Mouse (Mus musculus) liver, adult 2 months (tissue): ENCODE data around the gene Ipp.

ENCODE experiments used
- CTCF ChIP-seq: fragments of 200-500 bp; IDR thresholded peaks from 2 replicates; pipeline ENCODE4 v1.5.1; 2011; ENCODE audit warnings: low read depth, low read length, control low read depth
- POLR2A ChIP-seq: fragments of 200-500 bp; IDR thresholded peaks from 2 replicates; pipeline ENCODE4 v1.6.1; 2011; ENCODE audit warnings: low read length, control low read depth; ENCODE audit not compliant: insufficient read depth; ENCODE audit errors: extremely low read depth

GRCm38 (mm10) chr4:116550432-116550831 is 43.1 kb downstream of the Ipp start:
- TF ChIP-seq POLR2A (no peak), CTCF (no peak)
